Mouse (Mus musculus) kidney, postnatal 25 days (tissue): ENCODE results near the gene Car10.

Experiments used
- DNase-seq, 2 experiments: peaks; one replicate each; pipeline ENCODE4 v3.0.0; 2021; ENCODE audit warnings: mixed read lengths in 2 of 2

Gene Car10

DNA sequence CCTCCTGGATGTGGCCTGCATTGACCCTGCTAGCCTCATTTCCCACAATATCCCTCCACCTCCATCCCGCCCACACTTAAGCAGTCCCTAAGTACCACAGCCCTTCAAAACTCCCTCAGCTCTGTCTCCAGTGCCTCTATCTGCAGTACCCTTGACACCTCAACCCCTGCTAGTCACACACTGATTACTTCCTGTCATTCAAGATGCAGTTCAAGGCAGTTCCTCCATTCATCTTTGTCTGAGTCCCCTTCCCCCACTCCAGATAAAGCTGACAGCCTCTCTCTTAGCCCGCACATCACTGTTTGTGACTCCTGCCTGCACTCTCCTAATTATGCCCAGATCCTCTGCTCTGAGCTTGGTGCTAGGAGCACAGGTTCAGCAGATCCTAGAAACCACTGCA is 496.2 kb downstream of the Car10 start:
- DNase-seq, result no peak

- DNase-seq, result no peak
These were observed 500.3 kb downstream of the Car10 start for GRCm38 (mm10) chr11:93598175-93598574.

DNA sequence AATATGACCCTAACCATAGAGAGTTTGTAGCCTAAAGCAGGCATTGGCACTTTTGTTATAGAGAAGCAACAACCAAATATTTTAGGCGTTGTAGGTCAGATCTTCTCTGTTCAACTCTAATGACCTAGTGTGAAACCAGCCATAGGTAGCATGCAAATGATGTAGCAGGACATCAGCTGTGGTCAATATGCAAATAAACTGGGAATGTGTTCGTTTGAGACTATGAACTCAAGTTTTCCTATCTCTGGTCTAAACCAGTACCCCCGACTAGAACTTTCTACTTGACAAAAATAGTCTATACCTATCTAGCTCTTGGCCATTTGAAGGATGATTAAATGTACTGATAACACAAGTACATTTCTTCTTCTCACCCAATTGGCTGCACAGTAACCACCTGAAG is 501.9 kb downstream of the Car10 start:
- no peak for DNase-seq

DNA sequence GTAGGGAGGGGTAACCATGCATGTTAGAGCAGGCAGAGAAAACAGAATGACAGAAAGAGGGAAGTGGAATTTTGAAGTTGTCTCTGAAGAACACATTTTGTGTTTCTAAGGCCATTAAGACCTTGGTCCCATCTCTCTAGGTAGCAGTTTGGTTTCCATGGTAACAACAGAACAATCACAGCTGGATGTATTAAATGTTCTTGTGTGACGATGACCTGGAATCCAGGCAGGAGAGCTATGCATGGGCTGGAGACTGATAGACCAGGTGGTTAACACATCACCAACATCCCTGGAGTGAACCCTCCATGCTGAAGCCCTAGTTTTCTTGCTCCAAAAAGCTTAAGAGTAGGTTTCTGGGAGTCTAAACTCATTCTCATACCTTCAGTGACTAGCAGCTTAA is 505.7 kb downstream of the Car10 start:
- no peak for DNase-seq

- DNase-seq, result no peak
These were observed 509.3 kb downstream of the Car10 start for GRCm38 (mm10) chr11:93607111-93607510.

DNA sequence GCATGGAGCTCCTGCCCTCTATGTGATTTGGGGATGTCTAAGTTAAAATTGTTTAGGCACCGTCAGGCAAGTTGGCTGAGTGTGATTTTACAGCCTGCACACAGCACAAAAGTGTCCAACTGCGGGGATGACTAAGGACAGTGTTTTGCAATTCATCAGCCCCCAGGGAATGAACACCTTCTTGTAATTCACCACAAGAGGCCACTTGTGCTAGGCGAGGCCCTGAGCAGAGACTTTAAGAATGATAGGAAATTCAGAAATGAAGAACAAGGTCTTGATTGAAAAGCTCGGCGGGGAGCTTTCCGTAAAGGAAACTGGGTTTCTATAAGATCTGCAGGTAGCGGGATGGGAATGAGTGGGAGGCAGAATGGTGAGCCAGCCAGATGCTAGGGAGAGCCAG is 510.9 kb downstream of the Car10 start:
- no peak for DNase-seq

GRCm38 (mm10) chr11:93612071-93612470 is 514.2 kb downstream of the Car10 start:
- no peak for DNase-seq

GRCm38 (mm10) chr11:93614851-93615250 is 517.0 kb downstream of the Car10 start:
- DNase-seq, result no peak

DNA sequence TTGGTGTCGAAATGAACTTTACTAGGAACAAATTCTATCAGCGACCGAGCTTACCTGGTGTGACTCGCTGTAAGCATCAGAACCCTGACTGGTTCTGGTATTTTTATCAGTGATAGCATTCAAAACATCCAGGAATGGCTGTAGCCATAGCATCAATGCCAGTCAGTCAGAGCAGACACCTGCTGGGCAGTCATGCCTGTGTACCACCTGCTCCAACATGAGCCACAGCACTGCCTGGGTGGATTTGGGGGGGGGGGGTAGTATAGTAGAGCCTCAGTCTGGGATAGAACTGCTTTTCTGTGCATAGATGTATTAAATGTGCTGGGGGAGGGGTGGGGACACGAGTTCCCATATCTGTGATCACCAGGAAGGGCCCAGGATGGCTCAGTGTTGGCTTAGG is 525.8 kb downstream of the Car10 start:
- DNase-seq, result no peak

- DNase-seq, result no peak
These were observed 541.6 kb downstream of the Car10 start for GRCm38 (mm10) chr11:93639410-93639809.

DNA sequence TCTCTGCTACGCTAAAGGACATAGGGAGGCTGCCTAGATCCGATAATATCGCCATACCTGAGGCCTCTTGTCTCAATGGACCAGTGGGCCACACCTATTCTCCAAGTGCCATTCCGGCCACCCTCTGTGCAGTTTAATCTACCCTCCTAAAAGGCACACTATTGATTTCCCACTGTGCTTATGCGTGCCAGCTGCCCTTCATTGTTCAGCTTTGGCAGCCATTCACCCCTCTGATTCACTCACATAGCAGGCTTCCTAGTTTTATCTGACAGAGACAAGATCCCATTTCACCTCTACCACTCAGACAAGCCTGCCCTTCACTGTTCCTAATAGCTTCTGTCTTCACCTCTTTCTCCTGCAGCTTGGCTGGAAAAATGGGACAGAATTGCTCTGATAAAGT is 543.1 kb downstream of the Car10 start:
- DNase-seq, result no peak

DNA sequence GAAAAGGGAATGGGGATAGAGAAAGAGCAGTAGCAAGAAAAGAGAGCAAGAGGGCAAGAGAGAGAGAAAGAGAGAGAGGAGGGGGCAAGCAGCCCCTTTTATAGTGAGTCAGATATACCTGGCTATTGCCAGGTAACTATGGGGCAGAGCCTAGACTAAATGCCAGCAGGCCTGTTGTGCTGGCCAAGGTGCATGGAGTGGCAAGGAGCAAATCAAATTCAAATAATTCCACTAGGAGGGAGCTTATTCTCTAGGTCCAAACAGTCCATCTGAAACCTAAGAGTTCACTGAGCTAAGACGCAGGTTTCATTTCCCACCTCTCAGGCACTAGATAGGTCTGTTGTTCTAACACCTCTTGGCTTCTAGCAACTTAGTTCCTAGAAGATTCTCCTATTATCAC is 544.5 kb downstream of the Car10 start:
- no peak for DNase-seq

DNA sequence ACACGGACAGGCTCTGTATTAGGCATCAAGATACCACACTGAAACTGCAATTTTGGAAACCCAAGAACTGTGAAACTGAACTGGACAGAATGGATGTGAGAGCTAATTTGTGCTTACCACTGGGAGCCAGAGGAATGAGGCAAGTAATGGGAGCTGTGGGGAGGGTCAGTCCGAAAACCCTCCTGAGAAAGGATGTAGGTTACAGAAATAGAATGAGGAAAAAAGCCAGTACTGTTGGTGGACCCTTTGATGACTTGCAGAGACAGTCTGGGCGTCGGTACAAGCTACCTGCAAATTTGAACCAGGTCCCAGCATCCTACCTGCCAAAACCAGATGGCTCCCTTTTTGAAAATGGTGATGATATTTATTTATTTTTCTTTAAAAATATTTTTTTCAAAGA is 545.2 kb downstream of the Car10 start:
- DNase-seq, result no peak

- DNase-seq, result no peak
These were observed 545.6 kb downstream of the Car10 start for GRCm38 (mm10) chr11:93643436-93643835.

DNA sequence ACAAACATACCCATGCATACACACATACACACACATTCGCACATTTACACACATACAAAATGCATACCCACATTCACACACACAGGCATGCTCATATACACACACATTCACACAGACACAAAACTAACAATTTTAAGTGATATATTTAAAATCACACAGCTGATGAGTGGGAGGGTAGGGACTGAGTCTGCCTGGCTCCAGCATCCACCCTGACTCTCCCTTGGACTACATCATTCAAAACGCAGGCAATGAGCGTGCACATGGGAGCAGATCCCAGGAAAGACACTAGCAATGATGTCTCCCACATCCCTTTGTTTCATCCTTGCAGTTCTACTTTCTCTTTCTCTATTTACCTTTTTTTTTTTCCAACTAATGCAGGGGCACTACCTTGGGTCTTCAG is 548.4 kb downstream of the Car10 start:
- no peak for DNase-seq
